Mouse (Mus musculus) heart, adult 8-10 months (tissue): ENCODE measurements around the gene Gm6880. TPM values are rescaled to one million over a fixed set of nuclear protein-coding genes. Genes with fewer than 3 reads are reported as not detected.
"Not testable (repeated sequence)": the region's sequence is repeated elsewhere in the genome, so short reads cannot be mapped to it uniquely, and the experiment has no call there.

Experiments
- DNase-seq: peaks from one replicate; pipeline ENCODE4 v3.0.0; 2022; ENCODE audit warnings: low spot score
- total RNA-seq, 4 experiments: library from RNA; stranded (reverse); gene quantifications; 2 replicates each; pipeline ENCODE4 v1.2.4; 2022

The Gm6880 gene
- total RNA-seq: not detected

GRCm38 (mm10) chrX:74481349-74481885, at the start of gene Gm6880:
Gene Gm6880 (minus strand): TSS chrX:74481399.
- DNase-seq: not testable (repeated sequence)

GRCm38 (mm10) chrX:74517461-74517860, 36.3 kb upstream of the Gm6880 start:
- DNase-seq: not testable (repeated sequence)

- no peak for DNase-seq
Observed at GRCm38 (mm10) chrX:74497131-74497530, 15.9 kb upstream of the Gm6880 start.

- DNase-seq: peak; percentile 4
Observed at GRCm38 (mm10) chrX:74452773-74453172, 28.4 kb downstream of the Gm6880 start.

GRCm38 (mm10) chrX:74451157-74451912, 29.9 kb downstream of the Gm6880 start:
- no peak for DNase-seq

Other genes starting within 250 kb of the Gm6880 start
- 10 to 100 TPM; 59.1 to 98.9 (median 79.2) TPM for gene Flna, start 231.6 kb downstream of the Gm6880 start, total RNA-seq
- gene Emd, start 226.7 kb downstream of the Gm6880 start, total RNA-seq: 10 to 100 TPM; 31.5 to 38.2 (median 33.4) TPM
- 100 to 1,000 TPM; 121 to 325 (median 211) TPM for gene Rpl10, start 210.6 kb downstream of the Gm6880 start, total RNA-seq
- 10 to 100 TPM; 47.1 to 63.2 (median 49.8) TPM for gene Taz, start 199.5 kb downstream of the Gm6880 start, total RNA-seq
- 10 to 100 TPM; 17.7 to 20.0 (median 18.3) TPM for gene Dnase1l1, start 199.1 kb downstream of the Gm6880 start, total RNA-seq
- gene Atp6ap1, start 184.3 kb downstream of the Gm6880 start, total RNA-seq: 100 to 1,000 TPM; 130 to 144 (median 138) TPM
- gene Gdi1, start 176.4 kb downstream of the Gm6880 start, total RNA-seq: 10 to 100 TPM; 55.5 to 80.4 (median 71.0) TPM
- 10 to 100 TPM; 22.7 to 28.1 (median 25.8) TPM for gene Fam50a, start 168.4 kb downstream of the Gm6880 start, total RNA-seq
- 1 to 10 TPM in 1 of 4 experiments, under 1 TPM in 3; 0.19 to 1.4 (median 0.73) TPM for gene Plxna3, start 152.3 kb downstream of the Gm6880 start, total RNA-seq
- gene Lage3, start 127.8 kb downstream of the Gm6880 start, total RNA-seq: 10 to 100 TPM; 24.0 to 33.2 (median 31.2) TPM
- gene Ubl4a, start 108.2 kb downstream of the Gm6880 start, total RNA-seq: 10 to 100 TPM; 74.3 to 82.5 (median 80.1) TPM
- gene Slc10a3, start 108.0 kb downstream of the Gm6880 start, total RNA-seq: 1 to 10 TPM; 4.0 to 6.7 (median 5.8) TPM
- gene Fam3a, start 88.1 kb downstream of the Gm6880 start, total RNA-seq: 10 to 100 TPM; 14.7 to 20.0 (median 18.1) TPM
- gene Ikbkg, start 88.1 kb downstream of the Gm6880 start, total RNA-seq: 10 to 100 TPM; 46.2 to 56.3 (median 49.5) TPM
- gene G6pdx, start 52.2 kb downstream of the Gm6880 start, total RNA-seq: 1 to 10 TPM; 5.4 to 8.0 (median 5.8) TPM
- not detected for gene Olfr1326-ps1, start 93.5 kb upstream of the Gm6880 start, total RNA-seq
- gene Olfr1325, start 111.3 kb upstream of the Gm6880 start, total RNA-seq: not detected
- under 1 TPM in 3 of 4 experiments, not detected in 1; 0.22 to 0.65 (median 0.30) TPM for gene Gm5640, start 164.2 kb upstream of the Gm6880 start, total RNA-seq